Mouse (Mus musculus) stomach, embryonic 15.5 days (tissue): ENCODE measurements at regions not wholly inside any gene's neighbourhood (a gene's known extent, or its start where the extent isn't known, plus 50 kb on each side); places are given as distances from the start of the nearest gene placed in this dataset.
"Not testable (repeated sequence)": the region's sequence is repeated elsewhere in the genome, so short reads cannot be mapped to it uniquely, and the experiment has no call there.

Source experiments
- ATAC-seq: fragments of 200-750 bp; cut with Nextera tagmentation; 2 replicates; pipeline ENCODE4 v1.8.0; 2017; ENCODE audit warnings: low read depth, moderate number of reproducible peaks, moderate TSS enrichment; ENCODE audit not compliant: insufficient read depth, low FRiP score
- H3K27ac ChIP-seq: fragments of 300-500 bp; sonication (generic); 2 replicates; pipeline ENCODE4 v1.5.1; 2015; ENCODE audit warnings: mild to moderate bottlenecking, inconsistent platforms
- H3K27me3 ChIP-seq: fragments of 300-500 bp; sonication (generic); replicated peaks from 2 replicates; pipeline ENCODE4 v1.6.1; 2015; ENCODE audit warnings: inconsistent platforms
- H3K36me3 ChIP-seq: fragments of 300-500 bp; sonication (generic); 2 replicates; pipeline ENCODE4 v1.6.1; 2015; ENCODE audit warnings: inconsistent platforms
- H3K4me1 ChIP-seq: fragments of 300-500 bp; sonication (generic); 2 replicates; pipeline ENCODE4 v1.6.1; 2015; ENCODE audit warnings: inconsistent platforms
- H3K4me2 ChIP-seq: fragments of 300-500 bp; sonication (generic); 2 replicates; pipeline ENCODE4 v1.6.1; 2015; ENCODE audit warnings: mild to moderate bottlenecking, inconsistent platforms
- H3K4me3 ChIP-seq: fragments of 300-500 bp; sonication (generic); replicated peaks from 2 replicates; pipeline ENCODE4 v1.5.1; 2015; ENCODE audit warnings: inconsistent platforms
- H3K9ac ChIP-seq: fragments of 300-500 bp; sonication (generic); 2 replicates; pipeline ENCODE4 v1.6.1; 2015; ENCODE audit warnings: inconsistent platforms
- H3K9me3 ChIP-seq: fragments of 300-500 bp; sonication (generic); 2 replicates; pipeline ENCODE4 v1.6.1; 2016; ENCODE audit warnings: inconsistent platforms
- WGBS: fragments of 180-500 bp; shearing (Covaris S2); methylation state at CpG from one replicate; pipeline ENCODE4 v1.1.7; 2015; 5-methylcytosine and 5-hydroxymethylcytosine counted together

DNA sequence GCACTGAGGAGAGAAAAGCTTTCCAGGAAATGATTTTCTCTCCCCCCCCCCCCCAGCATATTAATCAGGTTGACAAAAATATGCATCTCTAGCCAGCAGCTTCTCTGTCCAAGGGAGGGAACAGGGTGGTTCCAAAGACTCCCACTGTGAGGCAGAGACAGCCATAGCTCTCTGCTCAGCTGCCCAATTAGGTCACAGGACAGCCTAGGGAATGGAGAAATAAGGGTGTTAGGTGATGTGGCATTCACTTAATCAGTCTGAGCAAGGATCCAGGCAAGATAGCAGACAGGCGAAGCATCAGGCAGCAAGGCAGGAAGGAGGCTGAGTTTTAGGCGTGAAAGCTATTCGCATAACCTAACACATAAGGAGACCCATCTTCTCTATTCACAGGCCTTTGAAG lies 266.2 kb upstream of the Meis2 start:
- no peak overlapping the region for H3K27ac ChIP-seq
- no peaks in the 10 kb centered on the region for H3K36me3 ChIP-seq
- no peak overlapping the region for H3K9ac ChIP-seq
- H3K4me2 ChIP-seq: no peak overlapping the region
- no peaks in the 10 kb centered on the region for H3K4me1 ChIP-seq
- no peak overlapping the region for H3K4me3 ChIP-seq
- WGBS: 92% methylated on average over 3 of the region's 3 CpGs
- H3K27me3 ChIP-seq: no peaks in the 10 kb centered on the region
- H3K9me3 ChIP-seq: no peaks in the 10 kb centered on the region
- ATAC-seq: no peak

DNA sequence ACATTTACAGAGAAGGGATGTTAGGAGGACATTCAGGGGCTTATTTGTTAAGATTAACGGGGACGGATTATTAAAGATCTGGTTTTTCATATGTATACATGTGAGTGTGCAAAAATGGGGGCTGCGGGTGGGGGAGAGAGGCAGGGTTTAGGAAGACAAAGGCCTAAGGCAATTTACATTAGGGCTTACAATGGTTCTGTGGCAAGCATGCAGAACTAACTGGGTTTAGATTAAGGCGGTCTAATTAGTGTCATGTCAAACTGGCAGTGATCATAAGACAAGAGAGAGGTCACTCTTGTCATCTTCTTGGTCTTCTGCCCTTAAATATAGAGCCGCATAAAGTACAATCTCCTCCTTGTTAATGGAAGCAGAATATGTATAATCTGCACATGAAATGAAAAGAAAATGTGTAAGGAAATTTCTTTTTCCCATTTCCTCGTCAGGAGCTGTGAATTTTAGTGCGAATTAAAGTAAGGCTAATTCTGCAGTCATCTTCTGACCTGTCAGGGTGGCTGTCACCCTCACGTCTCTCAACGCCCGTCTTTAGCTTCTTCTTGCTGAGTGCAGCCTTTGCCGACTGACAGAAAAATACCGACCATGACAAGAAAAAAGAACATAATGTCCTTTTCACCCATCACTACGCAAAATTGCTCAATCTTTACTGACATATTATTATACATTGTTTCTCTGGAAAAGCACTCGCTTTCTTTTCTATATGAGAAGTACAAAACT lies 256.6 kb upstream of the Meis2 start:
- Histone ChIP-seq H3K27ac (no peak overlapping the region), H3K4me1 (no peaks in the 10 kb centered on the region), H3K27me3 (no peaks in the 10 kb centered on the region), H3K9me3 (no peaks in the 10 kb centered on the region), H3K4me3 (no peak overlapping the region), H3K9ac (no peak overlapping the region), H3K36me3 (no peaks in the 10 kb centered on the region), H3K4me2 (no peak overlapping the region)
- WGBS: 83% methylated on average over 14 of the region's 14 CpGs
- ATAC-seq: no peak

DNA sequence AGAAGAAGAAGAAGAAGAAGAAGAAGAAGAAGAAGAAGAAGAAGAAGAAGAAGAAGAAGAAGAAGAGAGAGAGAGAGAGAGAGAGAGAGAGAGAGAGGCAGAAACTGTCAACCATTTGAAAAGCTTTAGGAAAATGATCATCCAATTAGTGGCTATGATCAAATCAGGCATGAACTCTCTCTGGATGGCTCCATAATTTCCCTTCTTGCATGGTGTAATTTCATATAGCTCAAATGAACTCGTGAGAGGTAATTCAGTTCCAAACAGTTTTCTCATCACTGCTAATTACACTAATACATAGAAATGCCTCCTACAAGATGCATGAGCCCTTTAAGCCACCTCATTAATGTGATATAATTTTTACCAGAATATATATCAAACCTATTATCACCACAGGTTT lies 233.9 kb upstream of the Meis2 start:
- Histone ChIP-seq H3K36me3 (no peaks in the 10 kb centered on the region), H3K9me3 (no peaks in the 10 kb centered on the region), H3K4me1 (no peaks in the 10 kb centered on the region), H3K4me2 (no peak overlapping the region), H3K27ac (no peak overlapping the region), H3K27me3 (no peaks in the 10 kb centered on the region), H3K9ac (no peak overlapping the region), H3K4me3 (no peak overlapping the region)
- 71% methylated on average over 1 of the region's 1 CpGs for WGBS
- ATAC-seq: no peak

DNA sequence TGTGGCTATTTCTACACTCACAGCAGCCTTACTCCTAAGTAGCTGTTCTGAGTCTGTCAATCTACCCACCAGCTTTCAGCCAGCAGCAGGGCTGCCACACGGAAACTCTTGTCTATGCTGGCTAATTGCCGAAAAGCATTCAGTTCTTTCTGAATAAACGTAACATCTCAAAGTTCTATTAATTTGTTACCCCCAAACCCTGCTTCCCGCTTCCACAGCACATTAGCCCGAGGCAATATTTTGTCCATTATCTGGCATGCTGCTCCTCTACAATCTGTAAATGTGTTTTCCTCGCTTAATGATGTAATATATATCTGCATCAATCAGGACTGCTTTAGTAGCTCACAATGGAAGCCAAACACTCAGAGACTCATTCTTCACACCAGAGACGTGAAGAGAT lies 224.2 kb upstream of the Meis2 start:
- no peaks in the 10 kb centered on the region for H3K36me3 ChIP-seq
- no peak for ATAC-seq
- no peak overlapping the region for H3K4me3 ChIP-seq
- no peaks in the 10 kb centered on the region for H3K4me1 ChIP-seq
- H3K27ac ChIP-seq: no peak overlapping the region
- H3K9me3 ChIP-seq: no peaks in the 10 kb centered on the region
- no peak overlapping the region for H3K9ac ChIP-seq
- no peaks in the 10 kb centered on the region for H3K27me3 ChIP-seq
- 70% methylated on average over 7 of the region's 7 CpGs for WGBS
- no peak overlapping the region for H3K4me2 ChIP-seq

DNA sequence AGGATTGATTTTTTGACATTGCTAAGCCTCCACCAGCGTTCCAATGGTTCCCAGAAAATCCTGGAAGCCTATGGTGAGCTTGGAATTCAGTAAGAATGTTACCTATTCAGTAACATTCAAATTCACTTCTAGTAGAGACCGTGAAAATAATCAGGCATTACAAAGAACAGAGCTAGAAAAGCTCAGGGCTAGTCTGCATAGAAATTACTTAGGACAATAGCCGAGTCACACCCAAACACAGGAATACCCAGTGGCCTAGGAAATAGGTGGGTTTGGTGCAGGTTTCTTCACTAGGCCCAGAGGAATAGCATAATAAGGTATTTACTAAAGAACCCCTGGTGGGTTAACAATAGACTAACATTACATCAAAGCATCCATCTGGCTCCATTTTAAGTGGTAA lies 177.6 kb upstream of the Meis2 start:
- not testable (repeated sequence) for ATAC-seq, H3K4me3 ChIP-seq
- WGBS: 74% methylated on average over 3 of the region's 3 CpGs

DNA sequence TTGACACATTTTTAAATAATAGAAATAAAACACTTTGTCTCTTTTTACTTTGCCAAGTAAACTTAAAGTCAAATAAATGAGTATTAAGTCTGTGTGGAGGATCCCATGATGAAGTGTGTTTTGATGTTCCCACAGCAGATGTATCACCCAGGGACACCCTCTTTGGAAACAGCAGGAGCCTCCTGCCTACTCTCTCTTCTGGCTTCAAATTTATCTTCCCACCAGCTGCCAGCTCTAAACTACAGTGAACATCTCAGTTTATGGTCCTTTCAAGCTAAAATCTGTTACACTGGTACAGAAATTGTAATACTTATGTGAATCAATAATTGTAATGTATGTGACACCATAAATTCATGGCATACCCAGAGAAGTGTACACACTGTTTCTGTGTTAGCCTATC lies 171.1 kb upstream of the Meis2 start:
- Histone ChIP-seq H3K27me3 (no peaks in the 10 kb centered on the region), H3K27ac (no peak overlapping the region), H3K4me3 (no peak overlapping the region), H3K9me3 (no peaks in the 10 kb centered on the region), H3K4me2 (no peak overlapping the region), H3K36me3 (no peaks in the 10 kb centered on the region), H3K9ac (no peak overlapping the region), H3K4me1 (no peaks in the 10 kb centered on the region)
- no peak for ATAC-seq

More for the DNA sequence above, 177.6 kb upstream of the Meis2 start:
- H3K27me3 ChIP-seq, H3K9me3 ChIP-seq, H3K27ac ChIP-seq, H3K4me1 ChIP-seq, H3K9ac ChIP-seq, H3K36me3 ChIP-seq, H3K4me2 ChIP-seq: not testable (repeated sequence)

DNA sequence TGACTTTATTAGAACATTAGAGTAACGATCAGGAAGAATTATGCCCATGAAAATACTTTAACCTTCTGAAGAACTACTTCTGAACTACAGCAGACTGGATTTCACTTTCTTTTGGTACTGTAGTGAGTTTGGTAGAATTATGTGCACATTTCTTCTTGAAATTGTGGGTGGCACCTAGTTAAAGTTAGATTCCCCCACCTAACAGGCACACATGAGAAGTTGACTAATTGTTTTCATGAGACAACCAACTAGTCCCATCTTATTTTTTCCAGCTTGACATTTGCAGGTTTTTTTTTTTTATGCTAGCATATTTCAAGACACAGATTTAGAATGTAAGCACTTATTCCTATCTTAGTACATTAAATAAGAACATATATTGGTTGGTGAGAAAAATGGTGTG lies 167.2 kb upstream of the Meis2 start:
- Histone ChIP-seq H3K27me3 (no peaks in the 10 kb centered on the region), H3K4me1 (no peaks in the 10 kb centered on the region), H3K36me3 (no peaks in the 10 kb centered on the region), H3K4me2 (no peak overlapping the region), H3K9me3 (no peaks in the 10 kb centered on the region), H3K9ac (no peak overlapping the region), H3K27ac (no peak overlapping the region), H3K4me3 (no peak overlapping the region)
- 68% methylated on average over 1 of the region's 1 CpGs for WGBS
- no peak for ATAC-seq

DNA sequence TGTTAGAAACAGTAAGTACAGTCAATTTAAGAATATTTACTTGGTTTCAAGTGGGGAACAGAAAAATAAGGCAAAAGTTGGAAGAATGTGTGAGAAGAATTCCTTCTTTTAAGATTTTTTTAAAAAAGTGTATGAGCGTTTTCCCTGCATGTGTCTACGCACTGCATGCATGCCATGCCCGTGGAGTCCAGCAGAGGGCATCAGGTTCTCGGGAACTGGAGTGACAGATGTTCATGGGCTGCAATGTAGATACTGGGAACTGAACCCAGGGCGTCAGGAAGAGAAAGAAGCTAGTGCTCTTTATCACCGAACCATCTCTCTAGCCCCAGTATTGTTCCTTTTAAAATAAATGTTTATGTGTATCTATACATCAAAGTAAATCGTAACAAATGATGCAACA lies 150.8 kb upstream of the Meis2 start:
- no peak for ATAC-seq
- H3K4me2 ChIP-seq: no peak overlapping the region
- no peaks in the 10 kb centered on the region for H3K27me3 ChIP-seq
- 73% methylated on average over 7 of the region's 7 CpGs for WGBS
- H3K4me1 ChIP-seq: no peaks in the 10 kb centered on the region
- H3K9ac ChIP-seq: no peak overlapping the region
- no peaks in the 10 kb centered on the region for H3K9me3 ChIP-seq
- no peak overlapping the region for H3K4me3 ChIP-seq
- no peak overlapping the region for H3K27ac ChIP-seq
- H3K36me3 ChIP-seq: no peaks in the 10 kb centered on the region

- H3K27ac ChIP-seq: no peak overlapping the region
- no peaks in the 10 kb centered on the region for H3K27me3 ChIP-seq
- H3K36me3 ChIP-seq: no peaks in the 10 kb centered on the region
- H3K9ac ChIP-seq: no peak overlapping the region
- no peaks in the 10 kb centered on the region for H3K4me1 ChIP-seq
- no peak for ATAC-seq
- 50% methylated on average over 14 of the region's 14 CpGs for WGBS
- no peak overlapping the region for H3K4me2 ChIP-seq
- H3K9me3 ChIP-seq: no peaks in the 10 kb centered on the region
- no peak overlapping the region for H3K4me3 ChIP-seq
These were observed 135.9 kb upstream of the Meis2 start for GRCm38 (mm10) chr2:116201248-116202223.

DNA sequence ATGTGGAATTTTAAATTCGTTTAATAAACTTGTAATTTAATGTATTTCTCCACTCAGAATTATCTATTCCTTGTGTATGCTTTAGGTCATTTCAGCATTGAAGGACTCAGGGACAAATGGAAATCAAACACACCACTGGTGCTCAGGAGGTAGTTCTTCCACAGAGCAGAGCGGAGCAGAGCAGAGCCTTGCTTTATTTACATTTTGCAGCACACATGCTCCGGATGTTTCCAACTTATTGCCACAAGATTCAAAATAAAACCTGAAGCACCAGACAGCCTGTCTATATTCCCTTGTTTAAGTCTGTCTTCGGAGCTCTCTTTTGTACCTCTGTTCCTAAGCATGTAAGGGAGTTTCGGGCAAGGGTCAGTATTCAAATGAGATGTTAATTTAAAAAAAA lies 135.2 kb upstream of the Meis2 start:
- no peak overlapping the region for H3K4me3 ChIP-seq
- 45% methylated on average over 5 of the region's 5 CpGs for WGBS
- no peak overlapping the region for H3K27ac ChIP-seq
- H3K9ac ChIP-seq: no peak overlapping the region
- H3K4me1 ChIP-seq: no peaks in the 10 kb centered on the region
- no peaks in the 10 kb centered on the region for H3K27me3 ChIP-seq
- no peaks in the 10 kb centered on the region for H3K9me3 ChIP-seq
- H3K4me2 ChIP-seq: no peak overlapping the region
- no peak for ATAC-seq
- no peaks in the 10 kb centered on the region for H3K36me3 ChIP-seq

DNA sequence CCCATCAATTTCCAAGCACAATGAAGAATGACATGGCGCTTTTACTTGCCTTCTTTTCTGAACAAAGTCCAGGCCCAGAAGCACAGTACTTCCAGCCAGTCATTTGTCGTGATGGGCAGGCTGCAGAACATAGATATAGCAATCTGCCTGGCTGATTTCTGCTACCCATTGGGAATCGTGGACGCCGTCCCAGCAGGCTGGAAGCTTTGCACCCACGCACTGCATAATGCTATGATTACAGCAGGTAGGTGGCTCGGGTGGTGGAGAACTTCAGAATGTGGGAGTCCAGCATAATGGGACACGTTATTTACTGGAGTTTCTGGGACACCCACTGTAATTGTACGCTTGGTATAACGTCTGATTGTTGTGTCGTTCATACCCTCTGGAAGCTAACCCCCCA lies 116.2 kb upstream of the Meis2 start:
- Histone ChIP-seq H3K4me3 (no peak overlapping the region), H3K9me3 (no peaks in the 10 kb centered on the region), H3K9ac (no peak overlapping the region), H3K36me3 (no peaks in the 10 kb centered on the region), H3K4me1 (no peaks in the 10 kb centered on the region), H3K4me2 (no peak overlapping the region), H3K27me3 (no peaks in the 10 kb centered on the region), H3K27ac (no peak overlapping the region)
- 85% methylated on average over 11 of the region's 11 CpGs for WGBS
- ATAC-seq: no peak

DNA sequence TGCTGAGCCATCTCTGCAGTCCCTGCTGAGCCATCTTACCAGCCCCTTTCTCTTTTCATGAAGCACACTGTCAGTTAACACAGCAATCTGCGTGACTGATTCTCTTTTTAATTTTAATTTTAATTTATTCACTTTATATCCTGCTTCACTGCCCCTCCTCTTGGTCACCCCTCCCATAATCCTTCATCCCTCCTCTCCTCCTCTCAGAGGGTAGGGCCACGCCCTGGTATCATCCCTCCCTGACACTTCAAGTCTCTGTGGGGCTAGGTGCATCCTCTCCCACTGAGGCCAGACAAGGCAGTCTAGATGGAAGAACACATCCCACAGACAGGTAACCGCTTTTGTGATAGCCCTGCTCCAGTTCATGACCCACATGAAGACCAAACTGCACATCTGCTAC lies 111.5 kb upstream of the Meis2 start:
- ATAC-seq: no peak
- 90% methylated on average over 3 of the region's 3 CpGs for WGBS
- Histone ChIP-seq H3K27ac (no peak overlapping the region), H3K4me1 (no peaks in the 10 kb centered on the region), H3K36me3 (no peaks in the 10 kb centered on the region), H3K9me3 (no peaks in the 10 kb centered on the region), H3K4me2 (no peak overlapping the region), H3K9ac (no peak overlapping the region), H3K27me3 (no peaks in the 10 kb centered on the region), H3K4me3 (no peak overlapping the region)
